Mouse (Mus musculus) brain, embryonic 14.5 days (tissue): ENCODE measurements around the gene Nxpe4.

Experiments
- CTCF ChIP-seq: fragments of 200-500 bp; IDR thresholded peaks from 2 replicates; pipeline ENCODE4 v1.5.1; 2012; ENCODE audit warnings: inconsistent platforms, mild to moderate bottlenecking, moderate library complexity, borderline replicate concordance; ENCODE audit not compliant: insufficient read depth, insufficient read length; ENCODE audit errors: extremely low read depth
- POLR2A ChIP-seq: fragments of 200-500 bp; IDR thresholded peaks from 2 replicates; pipeline ENCODE4 v1.6.1; 2012; ENCODE audit warnings: mild to moderate bottlenecking, inconsistent platforms, borderline replicate concordance; ENCODE audit not compliant: poor library complexity, insufficient read depth, insufficient read length, severe bottlenecking; ENCODE audit errors: extremely low read depth

DNA sequence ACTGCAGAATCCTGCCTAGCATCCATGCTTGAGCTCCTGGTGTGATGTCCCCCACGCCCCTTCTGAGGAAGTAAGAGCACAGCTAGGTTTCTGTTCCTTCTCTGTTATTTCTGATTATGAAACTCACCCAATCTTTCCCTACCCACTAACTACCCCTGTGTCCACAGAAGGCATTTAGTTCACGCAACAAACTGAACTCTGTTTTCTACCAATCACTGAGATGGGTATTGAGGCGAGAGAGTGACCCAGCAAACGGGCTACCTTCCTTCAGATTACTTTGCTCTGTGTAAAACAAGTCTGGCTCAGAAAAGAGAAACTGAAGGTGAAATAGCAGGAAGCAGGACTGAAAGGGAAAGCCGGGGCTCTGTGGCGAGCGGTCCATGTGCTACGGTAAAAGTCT is 260.6 kb downstream of the Nxpe4 start:
- no peak for TF ChIP-seq POLR2A
- no peak for TF ChIP-seq CTCF
